Mouse (Mus musculus): ENCODE results near the gene Fam83g. TPM values are rescaled to one million over a fixed set of nuclear protein-coding genes. Genes with fewer than 3 reads are reported as not detected.

Gene Fam83g
- polyA plus RNA-seq, 1 experiment = not detected

GRCm38 (mm10) chr11:61676216-61676854 is 7.6 kb upstream of the Fam83g start:
- Histone ChIP-seq H3K4me3 (no peak overlapping the region), H3ac (ENCODE audit: control insufficient read depth, insufficient read length) (no peak overlapping the region), H3K27me3 (ENCODE audit: control insufficient read depth, insufficient read depth, insufficient read length) (peaks cover 21% of the 10 kb centered on the region), H3K36me3 (ENCODE audit: control insufficient read depth, insufficient read depth) (no peaks in the 10 kb centered on the region), H3K79me2 (ENCODE audit: control insufficient read depth, insufficient read depth) (no peaks in the 10 kb centered on the region), H3K4me2 (ENCODE audit: low read depth) (no peak overlapping the region)
- TF ChIP-seq MYOD1 (IDR thresholded peaks at IDR 0.05; ENCODE audit: control insufficient read depth in 1 of 3, insufficient read length in 2 of 3, low read depth in 2 of 3) = no peak
- no peak for TF ChIP-seq CEBPB (IDR thresholded peaks at IDR 0.05; ENCODE audit: insufficient read depth, poor library complexity, severe bottlenecking)
- TF ChIP-seq SRF (IDR thresholded peaks at IDR 0.05; ENCODE audit: control insufficient read depth, insufficient read length, low read depth) = no peak
- no peak for TF ChIP-seq E2F4 (IDR thresholded peaks at IDR 0.05; ENCODE audit: insufficient read depth)

- TF ChIP-seq REST (IDR thresholded peaks at IDR 0.05; ENCODE audit: insufficient read depth, insufficient read length) (no peak), E2F4 (IDR thresholded peaks at IDR 0.05; ENCODE audit: insufficient read depth) (no peak)
- H3K4me2 ChIP-seq (ENCODE audit: low read depth) = no peak overlapping the region
- no peak overlapping the region for H3K4me3 ChIP-seq
- H3K36me3 ChIP-seq (ENCODE audit: control insufficient read depth, insufficient read depth) = no peaks in the 10 kb centered on the region
- peaks cover 16% of the 10 kb centered on the region for H3K27me3 ChIP-seq (ENCODE audit: control insufficient read depth, insufficient read depth, insufficient read length)
- no peak overlapping the region for H3ac ChIP-seq (ENCODE audit: control insufficient read depth, insufficient read length)
- no peaks in the 10 kb centered on the region for H3K79me2 ChIP-seq (ENCODE audit: control insufficient read depth, insufficient read depth)
These were observed 6.2 kb upstream of the Fam83g start for GRCm38 (mm10) chr11:61677709-61678108.

DNA sequence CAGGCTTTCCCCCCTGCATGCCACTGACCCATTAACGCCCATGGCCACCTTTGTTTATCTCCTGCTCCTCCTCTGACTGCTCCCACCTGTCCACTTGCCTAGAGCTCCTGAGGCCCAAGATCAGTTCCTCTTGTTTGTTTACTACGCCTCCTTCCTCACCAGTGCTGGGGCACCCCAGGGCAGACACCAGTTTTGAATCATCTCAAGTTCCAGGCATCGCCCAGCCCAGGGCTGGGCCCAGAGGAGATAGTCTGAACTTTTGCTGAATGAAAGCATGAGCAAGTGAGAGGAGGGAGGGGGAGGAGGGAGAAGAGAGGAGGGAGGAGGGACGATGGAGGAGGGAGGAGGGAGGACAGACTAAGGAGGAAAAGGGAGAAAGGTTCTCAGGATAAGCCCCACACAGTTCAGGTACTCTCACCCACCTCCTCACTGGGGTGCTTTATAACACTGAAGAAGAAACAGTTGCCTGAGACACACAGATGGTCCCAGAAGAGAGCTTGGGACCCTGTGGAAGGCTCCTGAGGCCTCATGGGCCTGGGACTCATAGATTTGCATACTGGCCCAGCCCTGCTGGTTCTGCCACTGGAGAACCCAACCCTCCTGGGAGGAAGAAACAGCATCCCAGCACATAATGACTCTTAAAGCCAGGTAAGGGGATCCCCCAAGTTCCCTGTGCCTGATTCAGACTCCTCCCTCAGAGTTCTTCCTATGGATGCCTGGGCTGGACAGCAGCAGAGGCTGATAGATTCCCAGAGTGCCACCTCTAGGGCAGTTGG is 4.6 kb upstream of the Fam83g start:
- Histone ChIP-seq H3K4me2 (ENCODE audit: low read depth) (no peak overlapping the region), H3K36me3 (ENCODE audit: control insufficient read depth, insufficient read depth) (no peaks in the 10 kb centered on the region), H3K4me3 (no peak overlapping the region), H3K27me3 (ENCODE audit: control insufficient read depth, insufficient read depth, insufficient read length) (peaks cover 16% of the 10 kb centered on the region), H3K79me2 (ENCODE audit: control insufficient read depth, insufficient read depth) (no peaks in the 10 kb centered on the region), H3ac (ENCODE audit: control insufficient read depth, insufficient read length) (no peak overlapping the region)
- TF ChIP-seq POLR2AphosphoS2 (IDR thresholded peaks at IDR 0.05; ENCODE audit: insufficient read length, low read depth) = no peak
- TF ChIP-seq REST (IDR thresholded peaks at IDR 0.05; ENCODE audit: insufficient read depth, insufficient read length) = no peak
- TF ChIP-seq POLR2A (IDR thresholded peaks at IDR 0.05; ENCODE audit: insufficient read length, low read depth) = no peak
- TF ChIP-seq TCF3 (IDR thresholded peaks at IDR 0.05; ENCODE audit: insufficient read length, low read depth) = no peak
- no peak for TF ChIP-seq E2F4 (IDR thresholded peaks at IDR 0.05; ENCODE audit: insufficient read depth)
- no peak for TF ChIP-seq MAX (IDR thresholded peaks at IDR 0.05; ENCODE audit: low read depth)
- TF ChIP-seq MYOG (IDR thresholded peaks at IDR 0.05; ENCODE audit: control insufficient read depth in 1 of 3, insufficient read depth in 1 of 3, insufficient read length in 2 of 3, low read depth in 2 of 3) = no peak
- no peak for TF ChIP-seq MYOD1 (IDR thresholded peaks at IDR 0.05; ENCODE audit: control insufficient read depth in 1 of 3, insufficient read length in 2 of 3, low read depth in 2 of 3)
- no peak for TF ChIP-seq SRF (IDR thresholded peaks at IDR 0.05; ENCODE audit: control insufficient read depth, insufficient read length, low read depth)
- TF ChIP-seq TCF12 (IDR thresholded peaks at IDR 0.05; ENCODE audit: insufficient read depth, poor library complexity, severe bottlenecking) = no peak
- TF ChIP-seq CEBPB (IDR thresholded peaks at IDR 0.05; ENCODE audit: insufficient read depth, poor library complexity, severe bottlenecking) = no peak
- TF ChIP-seq USF1 (IDR thresholded peaks at IDR 0.05; ENCODE audit: low read depth) = no peak

- Histone ChIP-seq H3K79me2 (ENCODE audit: control insufficient read depth, insufficient read depth) (no peaks in the 10 kb centered on the region), H3K36me3 (ENCODE audit: control insufficient read depth, insufficient read depth) (no peaks in the 10 kb centered on the region), H3K4me2 (ENCODE audit: low read depth) (no peak overlapping the region), H3K4me3 (no peak overlapping the region), H3ac (ENCODE audit: control insufficient read depth, insufficient read length) (no peak overlapping the region), H3K27me3 (ENCODE audit: control insufficient read depth, insufficient read depth, insufficient read length) (peaks cover 5% of the 10 kb centered on the region)
- TF ChIP-seq REST (IDR thresholded peaks at IDR 0.05; ENCODE audit: insufficient read depth, insufficient read length) = no peak
- TF ChIP-seq TCF12 (IDR thresholded peaks at IDR 0.05; ENCODE audit: insufficient read depth, poor library complexity, severe bottlenecking) = no peak
- TF ChIP-seq POLR2AphosphoS2 (IDR thresholded peaks at IDR 0.05; ENCODE audit: insufficient read length, low read depth) = no peak
- TF ChIP-seq USF1 (IDR thresholded peaks at IDR 0.05; ENCODE audit: low read depth) = no peak
- no peak for TF ChIP-seq MAX (IDR thresholded peaks at IDR 0.05; ENCODE audit: low read depth)
- no peak for TF ChIP-seq POLR2A (IDR thresholded peaks at IDR 0.05; ENCODE audit: insufficient read length, low read depth)
- no peak for TF ChIP-seq SRF (IDR thresholded peaks at IDR 0.05; ENCODE audit: control insufficient read depth, insufficient read length, low read depth)
- TF ChIP-seq MYOG (IDR thresholded peaks at IDR 0.05; ENCODE audit: control insufficient read depth in 1 of 3, insufficient read depth in 1 of 3, insufficient read length in 2 of 3, low read depth in 2 of 3) = no peak
- TF ChIP-seq TCF3 (IDR thresholded peaks at IDR 0.05; ENCODE audit: insufficient read length, low read depth) = no peak
- TF ChIP-seq MYOD1 (IDR thresholded peaks at IDR 0.05; ENCODE audit: control insufficient read depth in 1 of 3, insufficient read length in 2 of 3, low read depth in 2 of 3) = no peak
These were observed 1.3 kb downstream of the Fam83g start for GRCm38 (mm10) chr11:61685119-61685725.

DNA sequence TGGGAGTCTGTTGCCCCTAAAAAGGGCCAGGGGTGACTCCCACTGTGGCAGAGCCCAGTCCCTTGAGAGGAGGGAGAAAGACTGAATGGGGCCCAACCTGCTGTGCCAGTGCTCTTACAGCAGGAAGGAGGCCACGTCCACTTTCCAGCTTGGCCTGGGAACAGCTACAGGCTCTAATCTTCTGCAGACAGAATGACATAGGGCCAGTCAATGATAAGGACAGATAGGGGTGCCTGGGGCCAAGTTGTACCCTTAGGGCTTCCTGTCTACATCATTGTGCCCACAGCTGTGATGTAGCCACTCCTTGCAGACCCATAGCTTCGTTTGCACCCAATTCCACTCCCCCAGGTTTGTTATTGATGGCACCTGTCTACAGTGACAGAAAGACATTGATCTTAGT is 2.2 kb downstream of the Fam83g start:
- H3K4me3 ChIP-seq = no peak overlapping the region
- no peaks in the 10 kb centered on the region for H3K79me2 ChIP-seq (ENCODE audit: control insufficient read depth, insufficient read depth)
- H3ac ChIP-seq (ENCODE audit: control insufficient read depth, insufficient read length) = no peak overlapping the region
- no peak overlapping the region for H3K4me2 ChIP-seq (ENCODE audit: low read depth)
- TF ChIP-seq POLR2A (IDR thresholded peaks at IDR 0.05; ENCODE audit: insufficient read length, low read depth) (no peak), E2F4 (IDR thresholded peaks at IDR 0.05; ENCODE audit: insufficient read depth) (no peak), MYOD1 (IDR thresholded peaks at IDR 0.05; ENCODE audit: control insufficient read depth in 1 of 3, insufficient read length in 2 of 3, low read depth in 2 of 3) (no peak), TCF3 (IDR thresholded peaks at IDR 0.05; ENCODE audit: insufficient read length, low read depth) (no peak), MYOG (IDR thresholded peaks at IDR 0.05; ENCODE audit: control insufficient read depth in 1 of 3, insufficient read depth in 1 of 3, insufficient read length in 2 of 3, low read depth in 2 of 3) (no peak), TCF12 (IDR thresholded peaks at IDR 0.05; ENCODE audit: insufficient read depth, poor library complexity, severe bottlenecking) (no peak), POLR2AphosphoS2 (IDR thresholded peaks at IDR 0.05; ENCODE audit: insufficient read length, low read depth) (no peak), USF1 (IDR thresholded peaks at IDR 0.05; ENCODE audit: low read depth) (no peak), MAX (IDR thresholded peaks at IDR 0.05; ENCODE audit: low read depth) (no peak), CEBPB (IDR thresholded peaks at IDR 0.05; ENCODE audit: insufficient read depth, poor library complexity, severe bottlenecking) (no peak), SRF (IDR thresholded peaks at IDR 0.05; ENCODE audit: control insufficient read depth, insufficient read length, low read depth) (no peak), REST (IDR thresholded peaks at IDR 0.05; ENCODE audit: insufficient read depth, insufficient read length) (no peak)
- no peaks in the 10 kb centered on the region for H3K27me3 ChIP-seq (ENCODE audit: control insufficient read depth, insufficient read depth, insufficient read length)
- H3K36me3 ChIP-seq (ENCODE audit: control insufficient read depth, insufficient read depth) = no peaks in the 10 kb centered on the region

Measured in myocyte (in vitro differentiated cells).